Mouse (Mus musculus) mature B cell (primary cell): ENCODE measurements around the gene Ptbp3.

Source experiments
- in situ Hi-C: fragments of 300-500 bp; cut with MboI; formaldehyde crosslinking; loops from 2 replicates; pipeline ENCODE4 v1.14.3; 2019

Ptbp3 gene

GRCm38 (mm10) chr4:59505481-59505880 lies 43.7 kb downstream of the Ptbp3 start:
- in situ Hi-C loops, result no loop called here

GRCm38 (mm10) chr4:59491097-59491496 lies 58.1 kb downstream of the Ptbp3 start:
- in situ Hi-C loops, result no loop called here

- in situ Hi-C loops, result no loop called here
These were observed 77.9 kb downstream of the Ptbp3 start for GRCm38 (mm10) chr4:59471306-59471705.

GRCm38 (mm10) chr4:59465449-59465848 lies 83.7 kb downstream of the Ptbp3 start:
- in situ Hi-C loops, result no loop called here

- in situ Hi-C loops, result no loop called here
These were observed 84.5 kb downstream of the Ptbp3 start for GRCm38 (mm10) chr4:59464661-59465060.

GRCm38 (mm10) chr4:59462494-59462893 lies 86.7 kb downstream of the Ptbp3 start:
- in situ Hi-C loops, result no loop called here

- in situ Hi-C loops, result no loop called here
These were observed 87.9 kb downstream of the Ptbp3 start for GRCm38 (mm10) chr4:59461116-59461727.

- in situ Hi-C loops, result no loop called here
These were observed 89.8 kb downstream of the Ptbp3 start for GRCm38 (mm10) chr4:59459216-59459955.

GRCm38 (mm10) chr4:59457941-59458340 lies 91.2 kb downstream of the Ptbp3 start:
- in situ Hi-C loops, result no loop called here

GRCm38 (mm10) chr4:59457091-59457490 lies 92.1 kb downstream of the Ptbp3 start:
- in situ Hi-C loops, result no loop called here

GRCm38 (mm10) chr4:59455465-59455864 lies 93.7 kb downstream of the Ptbp3 start:
- in situ Hi-C loops, result no loop called here

GRCm38 (mm10) chr4:59454046-59454445 lies 95.1 kb downstream of the Ptbp3 start:
- in situ Hi-C loops, result no loop called here

GRCm38 (mm10) chr4:59452503-59452933 lies 96.6 kb downstream of the Ptbp3 start:
- in situ Hi-C loops, result no loop called here

GRCm38 (mm10) chr4:59450906-59451305 lies 98.3 kb downstream of the Ptbp3 start:
- in situ Hi-C loops, result no loop called here

- in situ Hi-C loops, result no loop called here
These were observed 98.8 kb downstream of the Ptbp3 start for GRCm38 (mm10) chr4:59450234-59450854.

GRCm38 (mm10) chr4:59447296-59447695 lies 101.9 kb downstream of the Ptbp3 start:
- in situ Hi-C loops, result no loop called here

- in situ Hi-C loops, result no loop called here
These were observed 103.6 kb downstream of the Ptbp3 start for GRCm38 (mm10) chr4:59445516-59445915.

GRCm38 (mm10) chr4:59444994-59445393 lies 104.2 kb downstream of the Ptbp3 start:
- in situ Hi-C loops, result no loop called here

GRCm38 (mm10) chr4:59444085-59444484 lies 105.1 kb downstream of the Ptbp3 start:
- in situ Hi-C loops, result no loop called here

GRCm38 (mm10) chr4:59441265-59441664 lies 107.9 kb downstream of the Ptbp3 start:
- in situ Hi-C loops, result no loop called here

GRCm38 (mm10) chr4:59439960-59440359 lies 109.2 kb downstream of the Ptbp3 start:
- in situ Hi-C loops, result no loop called here

- in situ Hi-C loops, result no loop called here
These were observed 110.1 kb downstream of the Ptbp3 start for GRCm38 (mm10) chr4:59439041-59439440.
